Mouse (Mus musculus): ENCODE measurements at regions not wholly inside any gene's neighbourhood (a gene's known extent, or its start where the extent isn't known, plus 50 kb on each side); places are given as distances from the start of the nearest gene placed in this dataset.

- no peak for DNase-seq (ENCODE audit: low spot score in 2 of 2)
Measured at GRCm38 (mm10) chr2:43437251-43437650, 117.9 kb upstream of the Kynu start.

- no peak for DNase-seq (ENCODE audit: low spot score in 2 of 2)
Measured at GRCm38 (mm10) chr2:43455158-43455873, 99.8 kb upstream of the Kynu start.

- DNase-seq (ENCODE audit: low spot score in 2 of 2): no peak
Measured at GRCm38 (mm10) chr2:43469161-43469560, 86.0 kb upstream of the Kynu start.

GRCm38 (mm10) chr2:43469893-43470292 is 85.2 kb upstream of the Kynu start:
- DNase-seq (ENCODE audit: low spot score in 2 of 2): no peak

- DNase-seq (ENCODE audit: low spot score in 2 of 2): no peak
Measured at GRCm38 (mm10) chr2:43478494-43478893, 76.6 kb upstream of the Kynu start.

GRCm38 (mm10) chr2:43479871-43480270 is 75.3 kb upstream of the Kynu start:
- DNase-seq (ENCODE audit: low spot score in 2 of 2): no peak
